Mouse (Mus musculus): ENCODE data around the gene Myo1d.

DNA sequence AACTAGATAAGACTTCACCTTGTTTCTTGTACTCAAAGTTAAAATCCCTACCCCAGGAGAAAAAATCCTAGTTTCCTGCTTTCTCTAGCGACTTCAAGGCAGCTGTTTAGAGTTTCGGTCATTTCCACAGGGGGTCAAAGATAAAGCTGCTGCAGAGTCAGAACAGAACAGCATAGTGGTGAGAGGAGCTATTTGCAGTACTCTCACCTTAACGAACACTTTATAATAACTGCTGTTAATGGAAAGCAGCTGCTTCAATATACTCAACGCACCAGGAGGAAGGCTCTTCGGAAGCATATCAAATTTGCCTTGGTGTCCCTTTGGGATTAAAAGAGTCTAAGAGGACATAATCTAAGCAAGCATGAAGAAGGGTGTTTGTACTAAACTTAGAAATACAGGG, 190.4 kb downstream of the Myo1d start:
- TF ChIP-seq CTCF (IDR thresholded peaks at IDR 0.05; ENCODE audit: control insufficient read depth, insufficient read depth, low read length), result no peak
- no peak for TF ChIP-seq POLR2A (IDR thresholded peaks at IDR 0.05; ENCODE audit: borderline replicate concordance, control insufficient read depth, low read depth, low read length)
